Mouse (Mus musculus): ENCODE data around the gene Cdk2ap2. TPM values are rescaled to one million over a fixed set of nuclear protein-coding genes. Genes with fewer than 3 reads are reported as not detected.
"Not testable (repeated sequence)": the region's sequence is repeated elsewhere in the genome, so short reads cannot be mapped to it uniquely, and the experiment has no call there.

Cdk2ap2 gene
- polyA plus RNA-seq, 1 experiment from 2014 or later: 134 TPM

DNA sequence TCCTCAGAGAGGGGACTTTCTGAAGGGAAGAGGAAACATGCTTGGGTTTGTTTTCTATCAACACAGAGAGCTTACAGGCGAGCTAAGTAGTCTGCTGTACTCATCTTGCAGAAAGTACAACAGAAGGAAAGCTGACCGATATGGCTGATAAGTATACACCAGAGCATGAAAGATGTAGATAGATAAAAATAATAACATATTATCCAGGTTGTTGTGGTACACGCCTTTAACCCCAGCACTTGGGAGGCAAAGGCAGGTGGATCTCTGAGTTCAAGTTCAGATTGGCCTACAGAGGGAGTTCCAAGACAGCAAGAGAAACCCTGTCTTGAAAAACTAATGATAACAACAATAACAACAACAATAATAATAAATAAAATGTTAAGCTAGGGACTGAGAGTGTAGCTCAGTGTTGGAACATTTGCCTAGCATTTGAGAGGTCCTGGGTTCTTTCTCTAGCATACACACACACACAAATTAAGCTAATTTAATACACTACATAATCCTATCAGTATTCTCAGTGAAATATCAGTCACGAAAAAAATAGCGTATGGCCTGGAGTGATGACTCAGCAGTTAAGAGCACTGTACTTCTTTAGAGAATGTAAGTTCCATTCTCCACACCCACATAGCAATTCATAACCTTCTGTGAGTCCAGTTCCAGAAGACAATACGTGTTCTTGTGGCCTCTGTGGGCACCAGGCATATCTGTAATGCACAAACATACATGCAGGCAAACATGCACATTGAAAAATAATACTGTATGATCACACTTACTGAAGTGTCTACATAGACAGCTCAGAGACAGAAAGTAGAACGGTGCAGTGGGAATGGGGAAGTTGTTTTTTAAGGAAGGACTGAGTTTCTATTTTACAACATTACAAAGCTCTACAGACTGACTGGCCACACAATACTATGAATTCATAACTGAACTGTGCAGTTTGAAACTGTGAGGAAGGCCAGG, 25.7 kb downstream of the Cdk2ap2 start:
- TF ChIP-seq CTCF (IDR thresholded peaks at IDR 0.05; ENCODE audit: low read depth) (peak; percentile 25; the same call in 1 of the 2 replicates), EP300 (optimal IDR thresholded peaks at IDR 0.05) (no peak)
- DNase-seq (ENCODE audit: low spot score) (no peak), ATAC-seq (ENCODE audit: low FRiP score, low TSS enrichment) (no peak)
- Histone ChIP-seq H3K4me1 (replicated peaks; ENCODE audit: control insufficient read depth, insufficient read depth) (peaks cover 10% of the 10 kb centered on the region), H3K9me3 (ENCODE audit: control insufficient read depth, low read length) (no peaks in the 10 kb centered on the region), H3K27me3 (ENCODE audit: control insufficient read depth, insufficient read depth, low read length) (no peaks in the 10 kb centered on the region), H3K36me3 (ENCODE audit: control insufficient read depth, insufficient read depth, low read length) (0 out of 2 replicates have a peak, but pooled peaks cover 4% of the 10 kb centered on the region), H3K9ac (ENCODE audit: low read length) (no peak overlapping the region), H3K4me3 (ENCODE audit: low read depth, low read length) (no peak overlapping the region), H3K4me2 (replicated peaks; ENCODE audit: low read depth) (no peak overlapping the region), H3K27ac (replicated peaks) (no peak overlapping the region)
- WGBS: 70% methylated on average over 7 of the region's 7 CpGs

DNA sequence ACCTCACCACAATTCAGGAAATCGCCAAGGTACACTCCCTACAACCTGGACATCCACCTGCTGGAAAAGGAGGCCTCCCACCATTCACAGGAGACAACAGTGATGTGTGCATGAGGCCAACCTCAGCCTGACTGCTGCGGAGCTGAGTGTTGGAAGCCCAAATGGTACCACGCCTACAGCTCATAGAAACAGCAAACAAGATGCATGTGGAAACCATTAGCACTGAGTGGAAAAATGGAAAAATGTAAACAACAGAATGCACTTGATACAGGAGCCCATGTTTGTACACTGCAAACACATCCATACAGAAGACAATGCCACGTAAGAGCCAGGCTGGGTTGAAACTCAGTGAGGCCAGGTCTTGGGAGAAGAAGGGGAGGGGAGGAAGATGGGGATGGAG, 27.4 kb downstream of the Cdk2ap2 start:
- peaks cover 6% of the 10 kb centered on the region for H3K36me3 ChIP-seq (ENCODE audit: control insufficient read depth, insufficient read depth, low read length)
- no peak overlapping the region for H3K9ac ChIP-seq (ENCODE audit: low read length)
- no peaks in the 10 kb centered on the region for H3K27me3 ChIP-seq (ENCODE audit: control insufficient read depth, insufficient read depth, low read length)
- H3K27ac ChIP-seq (replicated peaks): no peak overlapping the region
- 66% methylated on average over 4 of the region's 4 CpGs for WGBS
- ATAC-seq (ENCODE audit: low FRiP score, low TSS enrichment) (no peak), DNase-seq (ENCODE audit: low spot score) (no peak)
- H3K9me3 ChIP-seq (ENCODE audit: control insufficient read depth, low read length): no peaks in the 10 kb centered on the region
- TF ChIP-seq EP300 (optimal IDR thresholded peaks at IDR 0.05) (no peak), CTCF (IDR thresholded peaks at IDR 0.05; ENCODE audit: low read depth) (no peak)
- no peak overlapping the region for H3K4me2 ChIP-seq (replicated peaks; ENCODE audit: low read depth)
- H3K4me3 ChIP-seq (ENCODE audit: low read depth, low read length): no peak overlapping the region
- H3K4me1 ChIP-seq (replicated peaks; ENCODE audit: control insufficient read depth, insufficient read depth): peaks cover 10% of the 10 kb centered on the region

DNA sequence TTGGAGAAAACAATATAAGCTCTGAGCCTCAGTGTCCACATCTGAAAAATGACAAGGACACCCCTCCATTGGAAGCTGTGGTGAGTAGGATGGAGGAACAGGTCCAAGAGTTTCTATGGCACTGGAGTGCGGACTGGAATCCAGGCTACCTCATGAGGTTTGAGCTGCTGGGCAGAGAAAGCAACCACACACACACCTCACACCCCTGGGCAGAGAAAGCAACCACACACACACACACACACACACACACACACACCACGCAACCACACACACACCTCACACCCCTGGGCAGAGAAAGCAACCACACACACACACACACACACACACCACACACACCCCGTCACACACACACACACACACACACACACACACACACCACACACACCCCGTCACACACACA, 28.3 kb downstream of the Cdk2ap2 start:
- 0 out of 2 replicates have a peak overlapping the region, but pooled peaks have one; percentile 18 for H3K27ac ChIP-seq (replicated peaks)
- H3K4me1 ChIP-seq (replicated peaks; ENCODE audit: control insufficient read depth, insufficient read depth): peaks cover 10% of the 10 kb centered on the region
- H3K4me2 ChIP-seq (replicated peaks; ENCODE audit: low read depth): peak overlapping the region; percentile 48
- H3K27me3 ChIP-seq (ENCODE audit: control insufficient read depth, insufficient read depth, low read length); DNase-seq (ENCODE audit: low spot score); H3K9me3 ChIP-seq (ENCODE audit: control insufficient read depth, low read length); H3K9ac ChIP-seq (ENCODE audit: low read length): not testable (repeated sequence)
- peaks cover 11% of the 10 kb centered on the region for H3K36me3 ChIP-seq (ENCODE audit: control insufficient read depth, insufficient read depth, low read length)
- H3K4me3 ChIP-seq (ENCODE audit: low read depth, low read length): peak overlapping the region; percentile 84
- ATAC-seq (ENCODE audit: low FRiP score, low TSS enrichment): peak; percentile 25
- 23% methylated on average over 2 of the region's 4 CpGs for WGBS

DNA sequence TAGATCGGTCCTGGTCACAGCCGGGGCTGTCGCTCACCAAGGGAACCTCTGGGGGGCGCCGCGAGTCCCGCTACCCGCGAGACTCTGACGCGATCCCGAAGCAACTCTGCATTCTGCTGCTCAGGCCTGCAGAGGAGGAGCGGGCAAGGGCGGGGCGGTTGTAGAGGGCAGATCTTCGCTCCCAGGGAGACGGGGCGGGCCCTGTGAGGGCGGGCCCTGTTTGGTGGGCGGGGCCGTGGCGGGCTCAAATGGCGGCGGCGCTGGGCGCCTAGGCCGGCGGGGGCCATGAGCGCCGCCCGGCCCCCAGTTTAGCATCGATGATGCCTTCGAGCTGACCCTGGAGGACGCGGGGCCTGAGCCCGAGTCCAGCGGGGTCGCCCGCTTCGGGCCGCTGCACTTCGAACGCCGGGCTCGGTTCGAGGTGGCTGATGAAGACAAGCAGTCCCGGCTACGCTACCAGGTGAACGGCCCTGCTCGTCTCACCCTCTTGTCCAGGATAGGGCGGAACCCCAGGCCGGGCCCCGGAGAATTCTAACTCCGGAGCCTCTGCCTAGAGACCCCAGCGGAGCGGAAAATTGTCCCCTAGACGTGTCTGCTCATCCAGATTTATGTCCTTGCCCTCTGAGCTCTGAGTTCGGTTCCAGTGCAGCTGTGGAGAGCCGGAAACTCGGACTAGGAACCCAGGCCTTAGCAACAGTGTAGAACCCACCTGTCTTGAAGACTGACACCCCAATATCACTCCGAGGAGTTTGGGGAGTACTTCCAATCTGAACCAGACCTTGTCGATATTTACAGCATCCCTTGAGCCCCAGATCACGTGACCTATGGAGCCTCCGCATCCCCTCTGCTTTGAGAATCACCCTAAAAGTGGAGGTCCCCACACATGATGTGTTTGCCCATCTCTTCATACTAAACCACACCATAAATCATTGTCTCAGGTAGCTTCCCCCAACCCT, 29.0 kb downstream of the Cdk2ap2 start, which contains the start of gene Aip:
Aip (minus strand) TSS at position 118 of the 956 bp plus-strand sequence.
- Histone ChIP-seq H3K27ac (replicated peaks) (peak within 1 kb of the TSS; percentile 81), H3K27me3 (ENCODE audit: control insufficient read depth, insufficient read depth, low read length) (no peaks in the 10 kb centered on the region), H3K36me3 (ENCODE audit: control insufficient read depth, insufficient read depth, low read length) (peaks cover 11% of the 10 kb centered on the region), H3K4me2 (replicated peaks; ENCODE audit: low read depth) (peak within 1 kb of the TSS; percentile 77), H3K9me3 (ENCODE audit: control insufficient read depth, low read length) (no peaks in the 10 kb centered on the region), H3K4me1 (replicated peaks; ENCODE audit: control insufficient read depth, insufficient read depth) (0 out of 2 replicates have a peak, but pooled peaks cover 3% of the 10 kb centered on the region), H3K9ac (ENCODE audit: low read length) (peak within 1 kb of the TSS; percentile 89), H3K4me3 (ENCODE audit: low read depth, low read length) (peak within 1 kb of the TSS; percentile 84)
- DNase-seq (ENCODE audit: low spot score) (peak; percentile 99), ATAC-seq (ENCODE audit: low FRiP score, low TSS enrichment) (peak; percentile 96)
- 1% methylated on average over 57 of the region's 64 CpGs for WGBS
- TF ChIP-seq EP300 (optimal IDR thresholded peaks at IDR 0.05): no peak
- TF ChIP-seq CTCF (IDR thresholded peaks at IDR 0.05; ENCODE audit: low read depth): peak; percentile 79

DNA sequence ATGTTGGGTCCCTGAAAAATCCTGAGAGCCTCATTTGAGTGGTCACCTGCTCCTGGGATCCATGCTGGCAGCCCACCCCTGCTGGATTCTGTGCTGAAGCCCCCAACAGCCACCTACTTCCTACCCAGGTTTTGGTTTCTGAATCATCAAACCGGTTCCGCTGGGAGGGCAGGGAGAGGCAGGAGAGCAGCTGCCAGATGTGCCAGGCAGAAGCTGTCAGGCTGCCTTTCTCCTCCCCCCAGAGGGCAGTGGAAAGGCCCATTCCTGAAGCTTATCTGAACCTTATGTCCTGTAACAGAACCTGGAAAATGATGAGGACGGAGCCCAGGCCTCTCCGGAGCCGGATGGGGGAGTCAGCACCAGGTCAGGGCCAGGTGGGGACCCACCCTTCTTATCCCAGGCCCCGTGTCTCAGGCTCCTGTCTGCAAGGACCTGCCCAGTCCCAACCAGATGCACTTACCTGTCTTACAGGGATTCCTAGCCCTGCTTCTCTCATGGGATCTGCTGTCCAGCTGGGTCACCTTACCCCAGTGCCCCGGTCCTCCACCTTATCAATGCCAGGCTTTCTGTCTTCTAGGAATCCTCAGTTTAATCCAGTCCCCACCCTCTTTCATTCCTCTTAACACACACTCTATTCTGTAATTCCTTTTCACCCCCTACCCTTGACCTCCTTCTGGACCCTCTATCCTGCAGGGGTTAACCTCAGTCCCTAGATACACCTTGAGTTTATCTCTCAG, 29.9 kb downstream of the Cdk2ap2 start:
- H3K36me3 ChIP-seq (ENCODE audit: control insufficient read depth, insufficient read depth, low read length): peaks cover 13% of the 10 kb centered on the region
- no peaks in the 10 kb centered on the region for H3K27me3 ChIP-seq (ENCODE audit: control insufficient read depth, insufficient read depth, low read length)
- H3K4me3 ChIP-seq (ENCODE audit: low read depth, low read length): peak overlapping the region; percentile 84
- H3K9me3 ChIP-seq (ENCODE audit: control insufficient read depth, low read length): no peaks in the 10 kb centered on the region
- WGBS: 41% methylated on average over 7 of the region's 7 CpGs
- no peak for ATAC-seq (ENCODE audit: low FRiP score, low TSS enrichment)
- peak; percentile 62 for DNase-seq (ENCODE audit: low spot score)
- H3K4me2 ChIP-seq (replicated peaks; ENCODE audit: low read depth): peak overlapping the region; percentile 77
- H3K9ac ChIP-seq (ENCODE audit: low read length): peak overlapping the region; percentile 89
- TF ChIP-seq CTCF (IDR thresholded peaks at IDR 0.05; ENCODE audit: low read depth) (no peak), EP300 (optimal IDR thresholded peaks at IDR 0.05) (no peak)
- H3K4me1 ChIP-seq (replicated peaks; ENCODE audit: control insufficient read depth, insufficient read depth): 0 out of 2 replicates have a peak, but pooled peaks cover 3% of the 10 kb centered on the region
- H3K27ac ChIP-seq (replicated peaks): peak overlapping the region; percentile 81
